Mouse (Mus musculus) hindbrain, postnatal 0 days (tissue): Measurements from ENCODE around the gene Mapk14. TPM values are rescaled to one million over a fixed set of nuclear protein-coding genes. Genes with fewer than 3 reads are reported as not detected.
"Not testable (repeated sequence)": the region's sequence is repeated elsewhere in the genome, so short reads cannot be mapped to it uniquely, and the experiment has no call there.

Experiments
- ATAC-seq: fragments of 200-750 bp; cut with Nextera tagmentation; 2 replicates; pipeline ENCODE4 v1.8.0; 2017; ENCODE audit warnings: mild to moderate bottlenecking, moderate TSS enrichment, moderate library complexity
- DNase-seq: peaks from one replicate; pipeline ENCODE4 v3.0.0-alpha.2; 2015; ENCODE audit warnings: low spot score
- H3K27ac ChIP-seq: fragments of 300-500 bp; sonication (generic); 2 replicates; pipeline ENCODE4 v1.5.1; 2014; ENCODE audit warnings: mild to moderate bottlenecking
- H3K27me3 ChIP-seq: fragments of 300-500 bp; sonication (generic); 2 replicates; pipeline ENCODE4 v1.6.1; 2014; ENCODE audit warnings: low read length, mixed read lengths; ENCODE audit not compliant: insufficient read depth
- H3K36me3 ChIP-seq: fragments of 300-500 bp; sonication (generic); 2 replicates; pipeline ENCODE4 v1.6.1; 2014; ENCODE audit warnings: low read length, mixed read lengths; ENCODE audit not compliant: insufficient read depth
- H3K4me1 ChIP-seq: fragments of 300-500 bp; sonication (generic); 2 replicates; pipeline ENCODE4 v1.6.1; 2014; ENCODE audit warnings: antibody characterized with exemption, low read length, mixed read lengths; ENCODE audit not compliant: insufficient read depth
- H3K4me2 ChIP-seq: fragments of 300-500 bp; sonication (generic); 2 replicates; pipeline ENCODE4 v1.6.1; 2014; ENCODE audit warnings: low read depth, mild to moderate bottlenecking, low read length, moderate library complexity, mixed read lengths
- H3K4me3 ChIP-seq: fragments of 300-500 bp; sonication (generic); 2 replicates; pipeline ENCODE4 v1.5.1; 2014; ENCODE audit warnings: low read length
- H3K9ac ChIP-seq: fragments of 300-500 bp; sonication (generic); replicated peaks from 2 replicates; pipeline ENCODE4 v1.6.1; 2014; ENCODE audit warnings: mild to moderate bottlenecking, low read length, moderate library complexity, mixed read lengths
- H3K9me3 ChIP-seq: fragments of 300-500 bp; sonication (generic); 2 replicates; pipeline ENCODE4 v1.6.1; 2016; ENCODE audit warnings: low read length, mixed read lengths
- CTCF ChIP-seq: IDR thresholded peaks from 2 replicates; pipeline ENCODE4 v1.5.1; 2016; ENCODE audit warnings: antibody characterized with exemption, control low read depth, low read depth
- WGBS: fragments of 180-500 bp; shearing (Covaris S2); extraction: QIAGEN DNeasy Blood & Tissue Kit; methylation state at CpG from one replicate; pipeline ENCODE4 v1.1.7; 2014; 5-methylcytosine and 5-hydroxymethylcytosine counted together
- polyA plus RNA-seq: library from polyadenylated mRNA; unstranded; fragments of >200 nt; fragmentation: Nextera tagmentation; extraction: Ambion mirVana; gene quantifications from 2 replicates; pipeline ENCODE4 v1.2.1, GENCODE M21; 2015
- total RNA-seq: library from RNA; depleted of rRNA; stranded (reverse); fragments of >200 nt; gene quantifications from 2 replicates; pipeline ENCODE4 v1.2.3, GENCODE M21; 2014

The Mapk14 gene
- total and polyA plus RNA-seq, 2 experiments from 2014 or later, result 19.5 to 35.7 TPM

DNA sequence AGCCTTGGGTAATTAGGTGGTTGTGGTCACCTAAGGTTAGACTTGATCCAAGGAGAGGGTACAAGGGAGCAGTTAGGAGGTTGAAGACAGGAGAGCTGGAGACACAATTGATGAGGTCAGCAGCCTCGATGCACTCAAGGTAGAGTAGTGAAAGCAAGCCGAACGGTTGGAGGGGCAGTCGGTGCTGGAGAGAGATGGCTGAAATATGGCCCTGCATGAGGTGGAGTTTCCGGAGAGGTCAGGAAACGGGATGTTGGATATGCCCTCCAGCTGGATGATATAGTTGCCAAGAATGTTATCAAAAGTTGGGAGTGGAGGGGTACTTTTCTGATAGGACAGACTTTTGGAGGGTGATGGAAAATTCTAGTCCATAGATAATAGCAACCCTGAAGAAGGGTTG lies 21.2 kb downstream of the Mapk14 start:
- no peak overlapping the region for H3K4me2 ChIP-seq
- H3K27ac ChIP-seq, result no peak overlapping the region
- H3K9ac ChIP-seq, result no peak overlapping the region
- H3K4me3 ChIP-seq, result no peak overlapping the region
- ATAC-seq (no peak), DNase-seq (no peak)
- WGBS, result 87% methylated on average over 6 of the region's 6 CpGs
- no peaks in the 10 kb centered on the region for H3K4me1 ChIP-seq
- H3K27me3 ChIP-seq, result no peaks in the 10 kb centered on the region
- H3K36me3 ChIP-seq, result peaks cover 22% of the 10 kb centered on the region; the same call in 1 of the 2 replicates
- TF ChIP-seq CTCF, result no peak
- H3K9me3 ChIP-seq, result no peaks in the 10 kb centered on the region

DNA sequence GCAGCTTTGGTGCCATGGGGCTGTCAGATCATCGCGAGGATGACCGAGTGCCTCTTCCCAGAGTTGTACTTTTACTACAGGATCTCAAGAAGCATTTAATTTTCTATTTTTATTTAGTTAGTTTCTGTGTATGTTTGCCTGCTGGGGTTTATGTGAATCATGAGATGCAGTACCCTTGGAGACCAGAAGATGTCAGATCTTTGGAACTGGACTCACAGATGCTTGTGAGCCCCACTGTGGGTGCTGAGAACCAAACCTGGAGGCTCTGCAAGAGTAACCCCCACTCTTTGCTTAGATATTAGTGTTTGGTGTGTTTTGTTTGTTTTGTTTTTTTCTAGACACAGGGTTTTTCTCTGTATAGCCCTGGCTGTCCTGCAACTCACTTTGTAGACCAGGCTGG lies 22.9 kb downstream of the Mapk14 start:
- H3K4me1 ChIP-seq, result no peaks in the 10 kb centered on the region
- H3K27ac ChIP-seq, result no peak overlapping the region
- H3K27me3 ChIP-seq, result no peaks in the 10 kb centered on the region
- DNase-seq (no peak), ATAC-seq (no peak)
- TF ChIP-seq CTCF, result 0 out of 2 replicates have a peak, but pooled peaks have one; percentile 11
- no peaks in the 10 kb centered on the region for H3K9me3 ChIP-seq
- WGBS, result 97% methylated on average over 3 of the region's 3 CpGs
- no peak overlapping the region for H3K4me2 ChIP-seq
- no peak overlapping the region for H3K9ac ChIP-seq
- no peak overlapping the region for H3K4me3 ChIP-seq
- peaks cover 32% of the 10 kb centered on the region; the same call in 1 of the 2 replicates for H3K36me3 ChIP-seq

DNA sequence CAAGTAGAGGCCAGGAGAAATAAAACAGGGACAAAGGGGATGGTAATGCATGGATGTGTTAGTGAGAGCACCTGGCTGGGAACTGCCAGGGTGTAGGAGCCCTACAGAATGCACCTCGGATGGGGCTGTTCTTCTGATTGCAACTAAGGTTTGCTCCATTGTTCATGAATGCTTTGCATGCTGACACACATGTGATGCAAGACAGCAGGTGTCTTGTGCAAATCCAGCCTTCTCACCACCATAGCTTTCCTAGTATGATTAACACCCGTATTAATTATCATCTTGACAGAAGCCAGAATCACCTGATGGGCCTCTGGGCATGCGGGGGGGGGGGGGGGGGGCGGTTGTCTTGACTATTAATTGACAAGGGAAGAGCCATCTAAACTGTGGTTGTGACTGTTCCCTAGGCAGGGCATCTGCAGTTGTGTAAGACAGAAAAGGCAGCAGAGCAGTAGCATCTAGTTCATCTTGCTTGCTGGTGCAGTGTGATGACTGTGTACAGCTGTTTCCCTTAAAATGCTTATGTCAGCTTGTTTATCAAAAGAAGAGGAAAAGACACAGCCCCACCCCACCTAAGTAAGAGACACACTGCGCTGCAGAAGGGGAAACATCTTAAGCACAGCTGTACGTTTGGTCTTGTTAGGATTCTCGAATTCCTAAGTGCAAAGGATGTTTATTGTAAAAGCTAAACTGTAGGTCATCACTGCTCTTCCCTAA lies 24.9 kb downstream of the Mapk14 start:
- no peak for TF ChIP-seq CTCF
- Histone ChIP-seq H3K4me1 (no peaks in the 10 kb centered on the region), H3K4me3 (no peak overlapping the region), H3K36me3 (peaks cover 38% of the 10 kb centered on the region; the same call in 1 of the 2 replicates), H3K27me3 (no peaks in the 10 kb centered on the region), H3K9me3 (no peaks in the 10 kb centered on the region), H3K9ac (no peak overlapping the region), H3K27ac (no peak overlapping the region), H3K4me2 (no peak overlapping the region)
- ATAC-seq, result no peak
- WGBS, result 73% methylated on average over 6 of the region's 7 CpGs
- no peak for DNase-seq

DNA sequence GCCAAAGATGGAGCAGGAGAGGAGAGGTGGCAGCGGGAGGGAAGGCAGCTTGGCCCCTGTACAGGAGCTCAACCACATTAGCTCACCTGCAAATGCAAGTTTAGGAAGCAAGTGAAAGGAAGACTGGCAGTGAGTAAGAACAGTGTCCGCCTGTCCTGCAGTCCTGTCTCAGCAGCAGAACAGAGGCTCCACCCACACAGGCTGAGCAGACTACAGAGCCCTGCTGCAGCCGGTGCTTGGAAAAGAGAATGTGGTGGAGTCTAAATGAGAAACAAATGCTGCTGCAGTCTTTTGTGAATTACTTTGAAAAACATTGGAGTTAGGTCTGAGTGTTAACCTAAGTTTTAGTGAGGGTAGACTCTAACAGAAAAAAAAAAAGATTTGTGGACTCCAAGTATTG lies 26.4 kb downstream of the Mapk14 start:
- Histone ChIP-seq H3K4me3 (no peak overlapping the region), H3K4me2 (no peak overlapping the region), H3K36me3 (peaks cover 38% of the 10 kb centered on the region; the same call in 1 of the 2 replicates), H3K27me3 (no peaks in the 10 kb centered on the region), H3K27ac (no peak overlapping the region), H3K4me1 (no peaks in the 10 kb centered on the region), H3K9ac (no peak overlapping the region), H3K9me3 (no peaks in the 10 kb centered on the region)
- no peak for ATAC-seq
- 73% methylated on average over 3 of the region's 3 CpGs for WGBS
- no peak for DNase-seq
- TF ChIP-seq CTCF, result no peak

DNA sequence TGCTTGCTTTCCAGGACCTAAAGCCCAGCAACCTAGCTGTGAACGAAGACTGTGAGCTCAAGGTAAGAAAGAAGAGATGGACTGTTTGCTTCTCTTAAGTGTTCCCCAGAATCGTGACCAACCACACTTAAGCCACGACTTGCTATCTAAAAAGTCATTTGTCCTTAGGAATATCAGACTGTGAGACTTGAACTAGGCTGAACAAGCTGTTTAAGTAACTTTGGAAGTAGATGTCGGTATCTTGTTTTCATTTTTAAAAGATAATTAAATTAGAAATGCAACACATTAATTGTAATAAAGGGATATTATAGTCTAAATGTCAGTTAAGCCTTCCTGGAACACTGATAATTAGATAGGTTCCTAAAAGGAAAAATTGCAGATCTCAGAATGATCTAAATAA lies 34.7 kb downstream of the Mapk14 start, which contains the start of gene AC170998.1:
Gene AC170998.1 (plus strand): TSS at position 301 of the 400 bp plus-strand sequence.
- H3K27ac ChIP-seq, result no peak within 1 kb of the TSS
- ATAC-seq, result no peak
- no peak for DNase-seq
- no peaks in the 10 kb centered on the region for H3K27me3 ChIP-seq
- H3K4me2 ChIP-seq, result no peak within 1 kb of the TSS
- no peak for TF ChIP-seq CTCF
- no peak within 1 kb of the TSS for H3K9ac ChIP-seq
- no peak within 1 kb of the TSS for H3K4me3 ChIP-seq
- H3K36me3 ChIP-seq, result peaks cover 33% of the 10 kb centered on the region
- no peaks in the 10 kb centered on the region for H3K9me3 ChIP-seq
- WGBS, result 96% methylated on average over 4 of the region's 4 CpGs
- H3K4me1 ChIP-seq, result no peaks in the 10 kb centered on the region

DNA sequence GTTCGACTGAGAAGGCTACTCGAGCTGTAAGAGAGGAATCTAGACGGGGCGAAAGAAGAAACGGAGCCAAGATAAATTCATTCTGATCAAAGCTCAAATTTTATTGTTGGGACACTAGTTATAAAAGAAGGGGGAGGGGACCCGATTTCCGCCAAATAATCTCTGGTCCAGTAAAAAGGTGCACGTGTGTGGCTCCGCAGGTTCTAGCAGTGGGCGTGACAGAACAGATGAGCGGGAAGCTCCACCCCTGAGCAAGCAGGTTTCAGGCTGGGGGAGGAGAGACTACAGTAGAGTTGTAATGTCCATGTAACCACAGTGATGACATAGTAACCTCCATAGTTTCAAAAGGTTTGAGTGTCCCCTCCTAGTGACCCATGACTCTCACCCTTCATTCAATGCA lies 36.4 kb downstream of the Mapk14 start:
- H3K9ac ChIP-seq, H3K9me3 ChIP-seq, H3K4me3 ChIP-seq, H3K27me3 ChIP-seq, H3K27ac ChIP-seq, DNase-seq, ATAC-seq, H3K4me1 ChIP-seq, H3K4me2 ChIP-seq: not testable (repeated sequence)
- 92% methylated on average over 11 of the region's 11 CpGs for WGBS
- peaks cover 36% of the 10 kb centered on the region for H3K36me3 ChIP-seq
